Mouse (Mus musculus) hindbrain, embryonic 15.5 days (tissue): ENCODE measurements at regions not wholly inside any gene's neighbourhood (a gene's known extent, or its start where the extent isn't known, plus 50 kb on each side); places are given as distances from the start of the nearest gene placed in this dataset.
"Not testable (repeated sequence)": the region's sequence is repeated elsewhere in the genome, so short reads cannot be mapped to it uniquely, and the experiment has no call there.

Source experiments
- ATAC-seq: fragments of 200-750 bp; cut with Nextera tagmentation; 2 replicates; pipeline ENCODE4 v1.8.0; 2017; ENCODE audit warnings: low read depth, moderate number of reproducible peaks, moderate TSS enrichment; ENCODE audit not compliant: low FRiP score
- H3K27ac ChIP-seq: fragments of 300-500 bp; sonication (generic); replicated peaks from 2 replicates; pipeline ENCODE4 v1.5.1; 2015; ENCODE audit warnings: mild to moderate bottlenecking, inconsistent platforms
- H3K27me3 ChIP-seq: fragments of 300-500 bp; sonication (generic); 2 replicates; pipeline ENCODE4 v1.6.1; 2015; ENCODE audit warnings: control low read depth, inconsistent platforms
- H3K36me3 ChIP-seq: fragments of 300-500 bp; sonication (generic); 2 replicates; pipeline ENCODE4 v1.6.1; 2015; ENCODE audit warnings: control low read depth, inconsistent platforms
- H3K4me1 ChIP-seq: fragments of 300-500 bp; sonication (generic); replicated peaks from 2 replicates; pipeline ENCODE4 v1.6.1; 2015; ENCODE audit warnings: control low read depth, inconsistent platforms
- H3K4me2 ChIP-seq: fragments of 300-500 bp; sonication (generic); 2 replicates; pipeline ENCODE4 v1.6.1; 2015; ENCODE audit warnings: moderate library complexity, mild to moderate bottlenecking, inconsistent platforms
- H3K4me3 ChIP-seq: fragments of 300-500 bp; sonication (generic); 2 replicates; pipeline ENCODE4 v1.5.1; 2015; ENCODE audit warnings: mild to moderate bottlenecking, inconsistent platforms
- H3K9ac ChIP-seq: fragments of 300-500 bp; sonication (generic); 2 replicates; pipeline ENCODE4 v1.6.1; 2015; ENCODE audit warnings: inconsistent platforms
- H3K9me3 ChIP-seq: fragments of 300-500 bp; sonication (generic); 2 replicates; pipeline ENCODE4 v1.6.1; 2016; ENCODE audit warnings: control low read depth, inconsistent platforms
- WGBS: fragments of 180-500 bp; shearing (Covaris S2); methylation state at CpG from one replicate; pipeline ENCODE4 v1.1.7; 2015; 5-methylcytosine and 5-hydroxymethylcytosine counted together

DNA sequence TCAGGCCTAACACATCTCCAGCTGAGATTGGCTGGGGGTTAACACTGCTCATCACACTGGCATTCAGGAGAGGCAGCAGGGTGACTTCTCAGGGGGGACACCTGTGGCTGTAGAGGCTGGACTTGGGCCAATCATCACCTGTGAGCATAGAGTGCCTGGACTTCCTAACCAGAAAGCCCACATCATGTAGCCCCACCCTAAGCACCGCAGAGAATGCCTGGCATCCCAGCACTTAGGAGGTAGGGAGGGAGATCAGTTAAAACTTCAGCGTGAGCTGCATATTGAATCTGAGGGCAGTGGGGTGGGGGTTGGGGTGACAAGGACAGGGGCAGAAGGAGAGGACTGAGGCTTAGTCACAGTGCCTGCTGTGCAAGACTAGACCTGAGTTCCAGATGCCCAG, 208.7 kb upstream of the Arid2 start:
- no peaks in the 10 kb centered on the region for H3K4me1 ChIP-seq
- H3K4me2 ChIP-seq: no peak overlapping the region
- ATAC-seq: no peak
- no peak overlapping the region for H3K27ac ChIP-seq
- H3K4me3 ChIP-seq: no peak overlapping the region
- H3K36me3 ChIP-seq: no peaks in the 10 kb centered on the region
- H3K9me3 ChIP-seq: no peaks in the 10 kb centered on the region
- WGBS: 62% methylated on average over 2 of the region's 2 CpGs
- H3K27me3 ChIP-seq: no peaks in the 10 kb centered on the region
- no peak overlapping the region for H3K9ac ChIP-seq

DNA sequence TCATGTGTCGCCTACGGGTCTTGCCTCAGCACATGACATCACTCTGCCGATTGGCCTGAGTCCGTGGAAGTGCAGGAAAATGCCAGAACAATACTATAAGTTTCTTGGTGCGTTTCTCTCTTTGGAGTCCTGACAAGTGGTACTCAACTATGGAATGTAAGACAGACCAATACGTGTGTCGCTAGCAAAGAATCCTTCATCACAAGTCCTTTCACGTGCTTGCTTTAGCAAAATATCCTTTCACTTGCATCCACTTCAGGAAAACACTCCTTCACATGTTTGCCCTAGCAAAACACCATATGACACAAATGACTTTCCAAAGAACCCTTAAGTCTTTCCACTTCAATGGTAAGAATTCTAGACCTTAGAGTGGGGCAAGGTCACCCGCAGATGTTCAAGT, 197.6 kb upstream of the Arid2 start:
- no peak for ATAC-seq
- H3K36me3 ChIP-seq: no peaks in the 10 kb centered on the region
- no peaks in the 10 kb centered on the region for H3K4me1 ChIP-seq
- no peak overlapping the region for H3K9ac ChIP-seq
- H3K27me3 ChIP-seq: no peaks in the 10 kb centered on the region
- no peak overlapping the region for H3K4me2 ChIP-seq
- H3K4me3 ChIP-seq: no peak overlapping the region
- no peaks in the 10 kb centered on the region for H3K9me3 ChIP-seq
- WGBS: 95% methylated on average over 9 of the region's 9 CpGs
- no peak overlapping the region for H3K27ac ChIP-seq

DNA sequence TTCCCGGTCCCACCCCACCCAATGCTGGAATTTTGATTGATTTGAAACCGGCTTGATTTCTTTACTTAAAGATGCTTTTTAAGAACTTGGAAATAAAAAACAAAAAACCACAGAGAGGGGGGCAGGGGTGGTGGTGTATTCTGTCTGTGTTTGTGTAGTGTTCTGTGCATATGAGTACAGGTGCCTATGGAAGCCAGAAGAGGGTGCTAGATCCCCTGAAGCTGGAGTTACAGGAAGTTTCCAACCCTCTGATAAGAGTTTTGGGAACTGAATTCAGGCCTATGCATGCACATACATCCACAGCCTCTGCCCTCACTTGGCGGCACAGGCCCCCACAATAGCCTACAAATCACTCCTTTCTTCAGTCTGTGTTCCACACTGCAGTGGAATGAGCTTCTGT, 190.9 kb upstream of the Arid2 start:
- H3K4me1 ChIP-seq: no peaks in the 10 kb centered on the region
- no peak overlapping the region for H3K9ac ChIP-seq
- no peak overlapping the region for H3K4me3 ChIP-seq
- WGBS: 94% methylated on average over 3 of the region's 3 CpGs
- no peaks in the 10 kb centered on the region for H3K9me3 ChIP-seq
- ATAC-seq: no peak
- H3K36me3 ChIP-seq: no peaks in the 10 kb centered on the region
- H3K27me3 ChIP-seq: no peaks in the 10 kb centered on the region
- no peak overlapping the region for H3K4me2 ChIP-seq
- H3K27ac ChIP-seq: no peak overlapping the region

DNA sequence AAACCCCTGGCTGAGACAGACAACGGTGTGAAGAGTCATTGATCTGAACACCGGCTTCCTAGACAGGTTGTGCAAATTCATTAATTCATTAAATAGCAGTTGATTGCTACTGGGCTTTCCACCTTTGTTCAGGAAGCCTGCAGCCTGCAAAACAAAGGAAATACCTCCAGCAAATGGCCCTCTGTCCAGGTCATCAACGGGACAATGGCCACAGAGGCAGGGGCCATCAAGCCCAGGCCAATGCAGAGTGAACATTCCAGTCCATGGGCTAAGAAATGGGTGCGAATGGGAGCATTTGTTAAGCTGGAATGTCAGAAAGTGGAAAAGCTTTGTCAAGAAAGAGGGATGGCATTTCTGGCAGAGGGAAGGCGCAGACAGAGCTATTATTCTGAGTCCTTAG, 188.5 kb upstream of the Arid2 start:
- no peak overlapping the region for H3K4me3 ChIP-seq
- no peak overlapping the region for H3K4me2 ChIP-seq
- H3K9ac ChIP-seq: no peak overlapping the region
- H3K27me3 ChIP-seq: no peaks in the 10 kb centered on the region
- H3K27ac ChIP-seq: no peak overlapping the region
- no peaks in the 10 kb centered on the region for H3K9me3 ChIP-seq
- 59% methylated on average over 5 of the region's 5 CpGs for WGBS
- no peaks in the 10 kb centered on the region for H3K4me1 ChIP-seq
- H3K36me3 ChIP-seq: no peaks in the 10 kb centered on the region
- no peak for ATAC-seq

DNA sequence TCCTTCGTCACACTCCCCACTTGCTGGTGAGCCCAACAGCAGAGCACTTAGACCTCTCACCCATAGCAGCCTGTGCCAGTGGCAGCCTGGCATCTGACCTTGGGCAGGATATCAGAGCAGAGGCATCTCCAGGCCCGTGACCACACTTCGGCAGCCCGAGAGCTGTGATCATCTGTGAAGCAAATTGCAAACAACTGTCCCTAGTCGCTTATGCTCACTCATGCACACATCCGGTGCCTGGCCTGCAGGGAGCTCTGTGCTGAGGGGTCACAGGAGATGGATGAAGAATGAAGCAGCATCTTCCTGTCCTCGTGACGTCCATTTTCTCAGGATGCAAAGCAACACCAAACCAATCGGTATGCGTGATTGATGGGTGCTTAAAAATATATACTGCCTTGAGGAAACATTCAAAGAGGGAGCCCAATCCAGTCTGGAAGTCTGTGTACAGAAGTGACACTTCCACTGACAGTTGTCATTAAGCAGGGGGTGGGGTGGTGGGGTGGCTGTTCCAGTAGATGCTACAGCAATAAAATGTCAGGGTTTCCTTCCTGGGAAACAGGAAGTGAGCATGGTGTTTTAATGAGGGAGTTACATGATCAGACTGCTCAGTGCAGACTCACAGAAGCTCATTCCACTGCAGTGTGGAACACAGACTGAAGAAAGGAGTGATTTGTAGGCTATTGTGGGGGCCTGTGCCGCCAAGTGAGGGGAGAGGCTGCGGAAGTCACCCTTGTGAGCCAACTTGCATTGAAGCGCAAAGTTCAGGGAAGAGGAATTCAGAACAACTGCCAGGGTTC, 187.3 kb upstream of the Arid2 start:
- not testable (repeated sequence) for ATAC-seq, H3K9ac ChIP-seq, H3K27ac ChIP-seq, H3K4me3 ChIP-seq, H3K9me3 ChIP-seq, H3K27me3 ChIP-seq, H3K4me2 ChIP-seq, H3K36me3 ChIP-seq, H3K4me1 ChIP-seq
- 76% methylated on average over 11 of the region's 13 CpGs for WGBS

DNA sequence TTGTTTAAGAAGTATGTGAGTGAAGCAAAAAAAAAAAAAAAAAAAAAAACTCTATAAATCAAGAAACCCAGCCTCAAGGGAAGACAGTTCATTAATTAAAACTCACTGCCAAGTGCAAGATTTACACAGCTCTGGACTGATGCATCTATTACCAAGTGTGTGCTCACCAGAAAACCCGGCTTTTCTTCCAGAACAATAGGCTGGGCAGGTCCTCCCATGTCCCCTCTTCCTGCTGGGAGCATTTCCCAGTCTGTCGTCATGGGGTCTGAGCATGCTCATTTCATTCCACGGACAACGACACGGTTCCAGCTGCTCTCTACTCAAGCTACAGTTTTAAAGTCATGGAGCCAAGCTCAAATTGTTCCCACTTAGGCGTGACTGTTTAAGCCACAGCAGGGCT, 183.6 kb upstream of the Arid2 start:
- Histone ChIP-seq H3K4me1 (no peaks in the 10 kb centered on the region), H3K27me3 (no peaks in the 10 kb centered on the region), H3K9me3 (no peaks in the 10 kb centered on the region), H3K4me2 (no peak overlapping the region), H3K9ac (no peak overlapping the region), H3K27ac (no peak overlapping the region), H3K4me3 (no peak overlapping the region), H3K36me3 (no peaks in the 10 kb centered on the region)
- 18% methylated on average over 6 of the region's 6 CpGs for WGBS
- ATAC-seq: peak; percentile 42; the same call in 1 of the 2 replicates

DNA sequence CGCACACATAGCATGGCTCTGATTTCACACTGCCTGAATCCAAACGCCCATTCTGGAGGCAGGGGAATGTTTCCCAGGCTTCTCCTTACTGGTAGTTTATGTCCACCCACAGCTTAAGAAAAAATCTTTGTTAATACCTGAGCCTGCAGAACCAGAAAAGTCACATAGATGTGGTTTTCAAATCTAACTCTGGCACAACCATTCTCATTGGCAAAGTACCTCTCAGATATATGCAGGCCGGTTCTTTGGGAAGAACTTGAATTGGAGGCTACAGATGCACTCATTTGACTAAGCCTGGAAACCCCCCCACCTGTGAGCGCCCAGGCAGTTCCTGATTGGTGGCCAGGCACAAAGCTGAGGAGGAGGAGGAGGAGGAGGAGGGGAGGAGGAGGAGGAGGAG, 179.8 kb upstream of the Arid2 start:
- Histone ChIP-seq H3K9ac (no peak overlapping the region), H3K27me3 (no peaks in the 10 kb centered on the region), H3K27ac (no peak overlapping the region), H3K36me3 (no peaks in the 10 kb centered on the region), H3K9me3 (no peaks in the 10 kb centered on the region), H3K4me1 (no peaks in the 10 kb centered on the region), H3K4me3 (no peak overlapping the region), H3K4me2 (no peak overlapping the region)
- 72% methylated on average over 4 of the region's 4 CpGs for WGBS
- ATAC-seq: no peak

DNA sequence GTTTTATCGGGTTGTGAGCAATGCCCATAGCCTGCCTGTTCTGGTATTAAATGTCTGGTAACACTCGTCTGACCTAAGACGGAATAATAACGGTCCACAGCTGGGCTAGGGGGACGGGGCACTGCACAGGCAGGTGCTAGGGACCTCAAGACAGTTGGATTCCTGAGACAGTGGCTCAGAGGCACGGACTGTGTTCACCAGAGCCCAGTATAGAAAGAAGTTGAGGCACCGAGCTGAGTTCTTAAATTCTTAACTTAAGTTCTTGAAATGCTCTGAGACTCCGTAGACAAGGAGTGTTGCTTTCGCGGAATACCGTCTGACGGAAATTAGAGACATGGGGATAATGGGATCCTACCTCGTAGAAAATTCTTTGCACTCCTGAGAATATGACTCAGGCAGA, 174.2 kb upstream of the Arid2 start:
- no peak overlapping the region for H3K4me2 ChIP-seq
- WGBS: 87% methylated on average over 13 of the region's 13 CpGs
- H3K36me3 ChIP-seq: no peaks in the 10 kb centered on the region
- H3K27me3 ChIP-seq: no peaks in the 10 kb centered on the region
- no peak overlapping the region for H3K27ac ChIP-seq
- no peak overlapping the region for H3K9ac ChIP-seq
- H3K4me3 ChIP-seq: no peak overlapping the region
- no peak for ATAC-seq
- H3K9me3 ChIP-seq: no peaks in the 10 kb centered on the region
- H3K4me1 ChIP-seq: peaks cover 4% of the 10 kb centered on the region; the same call in 1 of the 2 replicates

DNA sequence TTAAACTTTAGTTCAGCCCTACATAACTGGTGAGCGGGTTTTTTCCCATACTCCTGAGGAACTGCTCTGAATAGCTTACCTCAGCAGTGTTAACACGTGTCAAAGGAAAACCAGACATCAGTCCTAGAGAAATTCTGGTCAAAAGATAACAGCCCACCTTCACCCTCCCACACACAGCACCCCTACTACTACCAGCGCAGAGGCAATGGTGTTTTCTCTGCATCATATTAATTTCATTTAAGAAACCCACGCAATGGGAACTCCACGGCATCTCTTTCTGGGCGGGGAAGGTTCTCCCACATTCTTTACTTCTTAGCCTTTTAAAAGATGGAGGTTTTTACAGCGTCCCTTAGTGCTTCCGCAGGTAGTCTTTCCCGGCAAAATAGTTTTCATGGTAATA, 172.7 kb upstream of the Arid2 start:
- Histone ChIP-seq H3K4me2 (no peak overlapping the region), H3K9ac (no peak overlapping the region)
- no peak for ATAC-seq

DNA sequence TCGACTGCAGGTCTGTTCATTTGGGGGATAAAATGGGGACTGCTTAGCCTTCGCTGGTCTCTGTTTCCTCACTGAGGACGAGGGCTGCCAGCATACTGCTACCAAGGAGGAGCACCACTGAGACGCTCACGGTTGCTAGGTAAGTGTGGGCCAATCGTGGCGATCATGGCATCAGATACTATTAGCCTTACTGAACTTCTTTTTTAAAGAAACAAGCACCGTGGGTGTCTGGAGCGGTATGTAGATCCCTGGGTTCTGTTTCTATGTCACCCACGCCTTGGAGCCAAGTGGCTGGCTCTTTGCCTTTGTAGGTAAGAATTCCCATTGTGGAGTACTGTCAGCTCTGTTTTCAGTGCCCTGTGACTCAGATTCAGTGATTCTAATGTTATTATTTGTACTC, 172.1 kb upstream of the Arid2 start:
- H3K9me3 ChIP-seq: no peaks in the 10 kb centered on the region

More for the DNA sequence above, 172.7 kb upstream of the Arid2 start:
- 75% methylated on average over 9 of the region's 9 CpGs for WGBS
- H3K36me3 ChIP-seq: no peaks in the 10 kb centered on the region
- H3K4me3 ChIP-seq: no peak overlapping the region
- no peaks in the 10 kb centered on the region for H3K9me3 ChIP-seq
- H3K27ac ChIP-seq: no peak overlapping the region
- peaks cover 4% of the 10 kb centered on the region; the same call in 1 of the 2 replicates for H3K4me1 ChIP-seq
- no peaks in the 10 kb centered on the region for H3K27me3 ChIP-seq

DNA sequence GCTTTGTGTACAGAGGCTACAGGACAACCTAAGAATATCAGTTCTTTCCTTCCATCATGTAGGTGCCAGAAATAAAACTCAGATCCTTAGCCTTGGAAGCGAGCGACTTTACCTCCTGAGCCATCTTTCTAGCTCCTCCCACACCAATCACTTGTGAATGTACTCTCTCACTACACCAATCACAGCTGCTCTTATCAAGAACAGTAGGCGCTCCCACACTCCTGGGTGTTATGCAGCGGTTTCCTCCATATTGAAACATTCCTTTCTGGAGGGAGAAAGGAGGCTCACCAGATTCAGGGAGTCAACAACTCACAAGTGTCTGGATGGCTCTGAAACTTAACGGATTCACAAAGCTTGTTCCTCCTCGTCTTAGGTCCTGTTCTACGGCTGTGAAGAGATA, 168.1 kb upstream of the Arid2 start:
- WGBS: 93% methylated on average over 7 of the region's 7 CpGs
- ATAC-seq: no peak
- Histone ChIP-seq H3K36me3 (no peaks in the 10 kb centered on the region), H3K4me2 (no peak overlapping the region), H3K4me3 (no peak overlapping the region), H3K27me3 (no peaks in the 10 kb centered on the region), H3K4me1 (peaks cover 4% of the 10 kb centered on the region; the same call in 1 of the 2 replicates), H3K27ac (no peak overlapping the region), H3K9ac (no peak overlapping the region), H3K9me3 (no peaks in the 10 kb centered on the region)

More for the DNA sequence above, 172.1 kb upstream of the Arid2 start:
- Histone ChIP-seq H3K4me1 (peaks cover 4% of the 10 kb centered on the region; the same call in 1 of the 2 replicates), H3K4me2 (peak overlapping the region; percentile 24; the same call in 1 of the 2 replicates), H3K27me3 (no peaks in the 10 kb centered on the region), H3K27ac (no peak overlapping the region), H3K9ac (no peak overlapping the region), H3K4me3 (no peak overlapping the region), H3K36me3 (no peaks in the 10 kb centered on the region)
- 39% methylated on average over 10 of the region's 10 CpGs for WGBS
- no peak for ATAC-seq

DNA sequence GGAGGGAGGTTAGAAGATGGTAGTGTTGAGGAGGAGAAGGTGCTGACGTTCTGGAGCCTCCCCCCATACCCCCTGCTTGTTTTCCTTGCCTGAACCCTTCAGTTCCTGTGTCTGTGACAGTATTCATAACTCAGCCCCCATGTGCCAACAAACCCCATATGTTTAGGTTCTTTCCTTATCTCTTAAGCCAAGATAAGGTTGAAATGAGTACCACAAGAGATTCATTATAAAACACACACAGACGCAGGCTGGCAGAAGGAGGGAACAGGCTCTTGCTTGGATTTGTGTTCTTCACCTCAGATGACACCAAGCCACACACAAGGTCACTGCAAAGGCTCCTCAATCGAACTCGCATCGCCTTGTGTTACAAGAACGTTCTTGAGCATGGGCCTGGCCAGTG, 162.9 kb upstream of the Arid2 start:
- Histone ChIP-seq H3K27ac (no peak overlapping the region), H3K4me3 (no peak overlapping the region), H3K36me3 (no peaks in the 10 kb centered on the region), H3K27me3 (no peaks in the 10 kb centered on the region), H3K4me1 (no peaks in the 10 kb centered on the region), H3K4me2 (no peak overlapping the region), H3K9me3 (no peaks in the 10 kb centered on the region), H3K9ac (no peak overlapping the region)
- ATAC-seq: no peak
- WGBS: 88% methylated on average over 6 of the region's 6 CpGs

DNA sequence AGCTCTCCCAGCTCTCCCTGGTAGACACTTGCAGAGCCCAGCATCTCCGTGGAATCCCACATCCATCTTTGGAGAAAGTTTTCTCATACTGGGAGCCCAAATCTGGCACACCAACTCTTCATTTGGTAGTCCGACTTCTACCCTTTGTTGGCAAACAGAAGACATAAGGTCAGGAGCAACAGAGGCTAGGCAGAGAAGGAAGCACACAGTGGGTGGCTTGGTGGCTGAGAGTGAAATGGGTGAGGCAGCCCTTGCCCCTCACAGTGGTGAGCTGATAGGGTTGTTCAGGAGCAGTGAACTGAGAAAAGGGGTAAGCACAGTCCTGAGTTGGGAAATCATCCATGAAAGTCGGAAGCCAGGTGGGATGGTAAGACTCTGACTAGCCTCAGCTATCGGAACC, 157.6 kb upstream of the Arid2 start:
- H3K27ac ChIP-seq: no peak overlapping the region
- no peak overlapping the region for H3K4me3 ChIP-seq
- no peak for ATAC-seq
- no peak overlapping the region for H3K4me2 ChIP-seq
- H3K36me3 ChIP-seq: no peaks in the 10 kb centered on the region
- no peaks in the 10 kb centered on the region for H3K4me1 ChIP-seq
- H3K27me3 ChIP-seq: no peaks in the 10 kb centered on the region
- H3K9ac ChIP-seq: no peak overlapping the region
- 84% methylated on average over 4 of the region's 4 CpGs for WGBS
- no peaks in the 10 kb centered on the region for H3K9me3 ChIP-seq
